Mouse (Mus musculus): Measurements from ENCODE around the gene Arl4c. TPM values are rescaled to one million over a fixed set of nuclear protein-coding genes. Genes with fewer than 3 reads are reported as not detected.

Gene Arl4c
- polyA plus RNA-seq, 1 experiment from 2014 or later: 19.9 TPM

DNA sequence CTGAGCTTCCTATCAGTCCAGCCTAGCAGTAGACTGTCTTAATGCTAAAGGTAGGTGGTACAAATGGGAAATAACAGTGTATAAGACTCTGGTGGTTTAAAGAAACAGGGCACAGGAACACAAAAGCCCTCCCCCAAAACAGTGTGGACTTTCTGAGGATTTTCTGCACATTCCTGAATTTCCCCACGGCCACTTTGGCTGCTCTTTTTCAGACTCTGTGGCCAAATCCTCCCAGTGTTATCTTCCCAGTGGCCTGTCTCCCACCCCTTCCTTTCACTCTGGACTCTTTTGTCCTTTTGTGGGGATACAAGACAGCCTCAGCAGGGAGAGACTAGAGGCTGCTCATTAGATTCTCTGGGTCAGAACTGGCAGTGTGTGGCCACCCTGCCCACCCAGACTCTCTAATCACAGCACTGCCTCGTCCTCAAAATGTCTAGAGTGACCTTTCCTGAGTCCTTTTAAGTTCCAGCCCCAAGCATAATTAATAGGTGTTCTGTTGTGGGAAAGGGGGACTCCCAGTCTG, 72.0 kb downstream of the Arl4c start:
- WGBS: 13% methylated on average over 2 of the region's 2 CpGs
- no peak for ATAC-seq (ENCODE audit: low read depth)

DNA sequence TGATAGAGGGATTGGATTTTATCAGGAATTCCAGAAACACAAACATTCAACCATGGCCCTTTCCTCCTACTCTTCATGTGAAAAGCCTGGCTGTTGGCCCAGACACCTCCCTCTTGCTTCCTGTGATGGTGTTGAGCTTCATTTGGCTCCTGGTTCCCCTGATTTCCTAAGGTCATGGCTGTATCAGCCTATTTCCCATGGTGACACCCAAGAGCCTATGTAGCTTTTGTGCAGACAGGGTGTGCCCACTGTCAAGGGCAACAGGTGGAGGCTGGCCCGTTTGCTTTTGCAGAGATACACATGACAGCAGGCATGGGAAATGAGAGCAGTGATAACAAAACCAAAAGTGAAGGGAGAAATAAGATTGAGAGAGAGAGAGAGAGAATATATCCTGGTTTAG, 76.8 kb downstream of the Arl4c start:
- no peak for ATAC-seq (ENCODE audit: low read depth)
- Histone ChIP-seq H3K4me3 (ENCODE audit: low read depth, low read length) (no peak overlapping the region), H3K27ac (ENCODE audit: low read depth, low read length) (no peak overlapping the region), H3K4me1 (ENCODE audit: control insufficient read depth, insufficient read depth, low read length) (no peaks in the 10 kb centered on the region), H3K9ac (replicated peaks; ENCODE audit: low read depth, low read length) (no peak overlapping the region), H3K9me3 (ENCODE audit: control insufficient read depth, low read length) (no peaks in the 10 kb centered on the region), H3K36me3 (ENCODE audit: control insufficient read depth, insufficient read depth, low read length) (no peaks in the 10 kb centered on the region), H3K4me2 (ENCODE audit: low read depth, low read length) (no peak overlapping the region), H3K27me3 (ENCODE audit: control insufficient read depth, insufficient read depth, low read length) (no peaks in the 10 kb centered on the region)
- 100% methylated on average over 1 of the region's 1 CpGs for WGBS

More for the DNA sequence above, 72.0 kb downstream of the Arl4c start:
- Histone ChIP-seq H3K9me3 (ENCODE audit: control insufficient read depth, low read length) (no peaks in the 10 kb centered on the region), H3K4me3 (ENCODE audit: low read depth, low read length) (no peak overlapping the region), H3K9ac (replicated peaks; ENCODE audit: low read depth, low read length) (no peak overlapping the region), H3K27ac (ENCODE audit: low read depth, low read length) (no peak overlapping the region), H3K4me1 (ENCODE audit: control insufficient read depth, insufficient read depth, low read length) (no peaks in the 10 kb centered on the region), H3K4me2 (ENCODE audit: low read depth, low read length) (no peak overlapping the region), H3K27me3 (ENCODE audit: control insufficient read depth, insufficient read depth, low read length) (no peaks in the 10 kb centered on the region), H3K36me3 (ENCODE audit: control insufficient read depth, insufficient read depth, low read length) (no peaks in the 10 kb centered on the region)

DNA sequence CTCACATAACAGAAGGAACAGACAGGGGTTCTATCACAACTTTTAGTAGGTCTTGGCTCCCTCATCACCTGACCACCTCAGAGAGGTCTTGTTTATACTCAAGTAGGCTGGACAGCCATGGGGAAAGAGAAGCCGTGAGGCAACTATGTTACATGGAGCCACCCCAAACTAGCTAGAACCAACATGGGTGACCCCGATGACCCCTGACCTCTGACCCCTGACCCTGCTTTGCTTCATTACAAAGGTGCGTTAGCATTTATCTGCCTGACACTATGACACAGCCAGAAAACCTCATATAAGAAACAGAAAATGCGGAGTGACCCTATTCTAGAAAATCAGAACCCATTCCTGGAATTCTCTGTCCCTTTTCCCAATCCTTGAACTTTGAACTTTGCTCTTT, 77.6 kb downstream of the Arl4c start:
- ATAC-seq (ENCODE audit: low read depth): no peak
- no peaks in the 10 kb centered on the region for H3K36me3 ChIP-seq (ENCODE audit: control insufficient read depth, insufficient read depth, low read length)
- no peaks in the 10 kb centered on the region for H3K9me3 ChIP-seq (ENCODE audit: control insufficient read depth, low read length)
- no peak overlapping the region for H3K27ac ChIP-seq (ENCODE audit: low read depth, low read length)
- 93% methylated on average over 4 of the region's 4 CpGs for WGBS
- H3K4me1 ChIP-seq (ENCODE audit: control insufficient read depth, insufficient read depth, low read length): no peaks in the 10 kb centered on the region
- no peaks in the 10 kb centered on the region for H3K27me3 ChIP-seq (ENCODE audit: control insufficient read depth, insufficient read depth, low read length)
- no peak overlapping the region for H3K4me3 ChIP-seq (ENCODE audit: low read depth, low read length)
- no peak overlapping the region for H3K9ac ChIP-seq (replicated peaks; ENCODE audit: low read depth, low read length)
- no peak overlapping the region for H3K4me2 ChIP-seq (ENCODE audit: low read depth, low read length)

DNA sequence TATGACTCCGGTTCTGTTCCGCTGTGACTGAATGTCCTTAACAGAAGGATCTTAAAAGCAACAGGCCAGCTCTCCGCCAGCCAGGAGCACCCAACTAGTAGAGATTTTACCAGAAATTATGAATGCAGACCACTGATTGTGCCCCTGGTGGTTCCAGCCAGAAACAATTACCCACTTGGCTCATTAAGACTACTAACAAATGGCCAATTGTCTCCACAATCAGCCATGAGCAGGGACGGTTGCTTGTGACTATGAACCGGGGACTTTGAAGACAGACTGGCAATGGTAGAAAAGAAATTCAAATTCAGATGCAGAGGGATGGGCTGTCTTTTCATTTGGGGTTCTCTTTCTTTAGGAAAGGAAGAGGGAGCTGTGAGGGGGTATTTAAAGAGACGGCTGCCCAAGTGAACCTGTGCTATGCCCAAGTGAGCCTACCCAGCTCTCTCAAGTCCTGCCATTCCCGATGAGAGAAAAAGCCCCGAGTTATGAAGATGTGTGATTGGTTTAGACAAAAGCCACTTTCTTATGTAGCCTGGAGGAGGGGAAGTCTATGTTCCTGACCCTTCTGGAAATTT, 78.4 kb downstream of the Arl4c start:
- ATAC-seq (ENCODE audit: low read depth): no peak
- 51% methylated on average over 8 of the region's 8 CpGs for WGBS
- Histone ChIP-seq H3K4me1 (ENCODE audit: control insufficient read depth, insufficient read depth, low read length) (no peaks in the 10 kb centered on the region), H3K9ac (replicated peaks; ENCODE audit: low read depth, low read length) (no peak overlapping the region), H3K9me3 (ENCODE audit: control insufficient read depth, low read length) (no peaks in the 10 kb centered on the region), H3K4me2 (ENCODE audit: low read depth, low read length) (no peak overlapping the region), H3K27me3 (ENCODE audit: control insufficient read depth, insufficient read depth, low read length) (no peaks in the 10 kb centered on the region), H3K27ac (ENCODE audit: low read depth, low read length) (no peak overlapping the region), H3K36me3 (ENCODE audit: control insufficient read depth, insufficient read depth, low read length) (no peaks in the 10 kb centered on the region), H3K4me3 (ENCODE audit: low read depth, low read length) (no peak overlapping the region)

Other genes with a start within 250 kb of the Arl4c start
- not detected in 2 replicates for gene Glrp1, start 192.2 kb downstream of the Arl4c start, polyA plus RNA-seq (2014; fragmentation: Nextera tagmentation; extraction: Ambion mirVana)